In the genomic region with DNA sequence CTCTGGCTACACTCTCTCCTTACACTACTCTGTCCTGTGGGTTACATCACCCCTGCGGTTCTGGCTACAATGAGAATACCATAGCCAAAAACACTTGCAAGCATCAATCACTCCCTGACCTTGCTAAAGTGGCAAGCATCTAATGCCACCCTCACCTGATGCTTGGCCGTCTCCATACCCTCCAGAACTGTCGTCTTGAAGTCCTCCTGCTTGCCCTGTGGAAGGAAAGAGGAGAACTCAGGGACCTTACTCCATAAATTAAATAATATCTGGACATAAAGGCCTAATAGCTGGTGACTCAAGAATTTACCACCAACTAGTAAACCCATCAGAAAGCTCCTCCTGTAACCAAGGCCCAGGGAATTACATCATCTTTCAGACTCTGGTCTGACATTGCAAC, we compare ENCODE assay signal across 40 mouse cellular contexts. TPM values are rescaled to one million over a fixed set of nuclear protein-coding genes. Genes with fewer than 3 reads are reported as not detected.
"Had no signal": no experiment of that assay in that cellular context is flagged by ENCODE, and none has a peak within 500 bp of the region (broad histone marks: within the 10 kb centered on the region; RNA-seq: fewer than 3 reads in every experiment).

No protein-coding gene starts in this region.

- H3K4me2 ChIP-seq: heart, embryonic 11.5 days; heart, embryonic 13.5 days; heart, embryonic 15.5 days; hindbrain, embryonic 13.5 days; hindbrain, embryonic 15.5 days; intestine, embryonic 15.5 days; limb, embryonic 13.5 days; limb, embryonic 15.5 days; liver, embryonic 12.5 days had no signal

- DNase-seq: gastrocnemius, postnatal 14 days; gastrocnemius, postnatal 36 days; heart, adult 18-20 months; heart, postnatal 14 days; heart, postnatal 36 days; kidney, adult 18-20 months; kidney, adult 8-10 months; kidney, postnatal 10 days; kidney, postnatal 25 days; kidney, postnatal 4 days; layer of hippocampus, postnatal 36 days; left cerebral cortex, postnatal 4 days had no signal

- H3K4me3 ChIP-seq: heart, embryonic 13.5 days; heart, embryonic 15.5 days; hindbrain, embryonic 13.5 days; hindbrain, embryonic 15.5 days; intestine, embryonic 15.5 days; layer of hippocampus, adult 2 months; limb, embryonic 13.5 days; limb, embryonic 15.5 days; liver, embryonic 12.5 days had no signal

- H3K27me3 ChIP-seq: heart, embryonic 13.5 days; heart, embryonic 15.5 days; hindbrain, embryonic 13.5 days; hindbrain, embryonic 15.5 days; intestine, embryonic 15.5 days; limb, embryonic 13.5 days; limb, embryonic 15.5 days; liver, embryonic 12.5 days had no signal

- H3K36me3 ChIP-seq: heart, embryonic 15.5 days; hindbrain, embryonic 13.5 days; hindbrain, embryonic 15.5 days; intestine, embryonic 15.5 days; limb, embryonic 15.5 days had no signal

RNA-seq across cellular contexts. Expression of a gene that starts 28.4 kb away (rescaled TPM):
- total RNA-seq: gastrocnemius, adult 18-20 months; gastrocnemius, adult 8-10 months; gastrocnemius, postnatal 14 days; gastrocnemius, postnatal 36 days; heart, adult 18-20 months; heart, adult 8-10 months; heart, postnatal 14 days; heart, postnatal 36 days; hematopoietic stem cell, adult 5-6 weeks; hindbrain, postnatal 0 days; layer of hippocampus, adult 2 months; layer of hippocampus, postnatal 14 days; layer of hippocampus, postnatal 36 days; left cerebral cortex, adult 18-20 months; left cerebral cortex, adult 8-10 months; left cerebral cortex, postnatal 10 days; left cerebral cortex, postnatal 25 days; left cerebral cortex, postnatal 4 days; liver, adult 2 months had no signal
- polyA plus RNA-seq: heart, embryonic 11.5 days; heart, embryonic 13.5 days; heart, embryonic 15.5 days; heart, postnatal 0 days; hindbrain, embryonic 11.5 days; hindbrain, embryonic 13.5 days; hindbrain, embryonic 15.5 days; hindbrain, postnatal 0 days; intestine, embryonic 15.5 days; intestine, postnatal 0 days; kidney, embryonic 14.5 days; kidney, embryonic 16.5 days; limb, embryonic 11.5 days; limb, embryonic 13.5 days; limb, embryonic 15.5 days; liver, adult 2 months; liver, embryonic 12.5 days; liver, embryonic 14.5 days had no signal

RNA-seq across cellular contexts. Expression of a gene that starts 40.5 kb away (rescaled TPM):
- total RNA-seq: gastrocnemius, adult 18-20 months; gastrocnemius, adult 8-10 months; gastrocnemius, postnatal 14 days; gastrocnemius, postnatal 36 days; heart, adult 18-20 months; heart, postnatal 14 days; heart, postnatal 36 days; layer of hippocampus, postnatal 36 days; left cerebral cortex, adult 18-20 months; left cerebral cortex, adult 8-10 months; left cerebral cortex, postnatal 25 days; liver, adult 2 months had no signal
- polyA plus RNA-seq: heart, embryonic 11.5 days; heart, embryonic 13.5 days; heart, embryonic 15.5 days; heart, postnatal 0 days; hindbrain, embryonic 11.5 days; hindbrain, embryonic 13.5 days; intestine, embryonic 15.5 days; intestine, postnatal 0 days; kidney, embryonic 14.5 days; kidney, embryonic 16.5 days; limb, embryonic 11.5 days; limb, embryonic 15.5 days; liver, adult 2 months; liver, embryonic 12.5 days; liver, embryonic 14.5 days had no signal
